Mouse (Mus musculus): ENCODE results near the gene Gm4871. TPM values are rescaled to one million over a fixed set of nuclear protein-coding genes. Genes with fewer than 3 reads are reported as not detected.

Gm4871 gene
- total RNA-seq, 2 experiments from 2014 or later: not detected

GRCm38 (mm10) chr5:144990481-144990880 is 42.1 kb downstream of the Gm4871 start:
- DNase-seq: no peak

- no peak for DNase-seq
Observed at GRCm38 (mm10) chr5:144990051-144990450, 42.5 kb downstream of the Gm4871 start.

- no peak for DNase-seq
Observed at GRCm38 (mm10) chr5:144989061-144989405, 43.5 kb downstream of the Gm4871 start.

GRCm38 (mm10) chr5:144988340-144989060 is 44.1 kb downstream of the Gm4871 start:
- DNase-seq: peak; percentile 62

- DNase-seq: no peak
Observed at GRCm38 (mm10) chr5:144987561-144987960, 45.0 kb downstream of the Gm4871 start.

GRCm38 (mm10) chr5:144984839-144985238 is 47.7 kb downstream of the Gm4871 start:
- no peak for DNase-seq

GRCm38 (mm10) chr5:144983227-144983626 is 49.3 kb downstream of the Gm4871 start:
- no peak for DNase-seq

Other genes with a start within 250 kb of the Gm4871 start
- gene Smurf1, start 66.9 kb downstream of the Gm4871 start, total RNA-seq (2021): 10 to 100 TPM; 34.0 to 36.3 TPM
- gene 1700018F24Rik, start 10.2 kb upstream of the Gm4871 start, total RNA-seq (2021): not detected
- 10 to 100 TPM; 71.9 to 78.2 TPM for gene Arpc1a, start 51.1 kb upstream of the Gm4871 start, total RNA-seq (2021)
- not detected for gene Kpna7, start 51.3 kb upstream of the Gm4871 start, total RNA-seq (2021)
- gene Arpc1b, start 81.5 kb upstream of the Gm4871 start, total RNA-seq (2021): 100 to 1,000 TPM; 123 to 125 TPM
- gene Pdap1, start 107.5 kb upstream of the Gm4871 start, total RNA-seq (2021): 10 to 100 TPM; 67.6 to 67.7 TPM
- gene Bud31, start 107.6 kb upstream of the Gm4871 start, total RNA-seq (2021): 10 to 100 TPM; 82.7 to 88.9 TPM
- gene Ptcd1, start 134.4 kb upstream of the Gm4871 start, total RNA-seq (2021): 10 to 100 TPM; 18.6 to 21.7 TPM
- 10 to 100 TPM; 16.6 to 17.5 TPM for gene Cpsf4, start 134.5 kb upstream of the Gm4871 start, total RNA-seq (2021)
- gene Atp5j2, start 159.3 kb upstream of the Gm4871 start, total RNA-seq (2021): 100 to 1,000 TPM; 760 to 785 TPM
- gene Zkscan14, start 169.1 kb upstream of the Gm4871 start, total RNA-seq (2021): 1 to 10 TPM; 4.1 to 4.6 TPM
- gene Zkscan5, start 171.8 kb upstream of the Gm4871 start, total RNA-seq (2021): 10 to 100 TPM; 16.5 to 17.7 TPM
- gene Zfp655, start 199.0 kb upstream of the Gm4871 start, total RNA-seq (2021): 10 to 100 TPM; 31.7 to 33.7 TPM
- gene Zscan25, start 247.7 kb upstream of the Gm4871 start, total RNA-seq (2021): 10 to 100 TPM; 15.4 to 15.9 TPM